Mouse (Mus musculus): Measurements from ENCODE around the gene Zfp276.
"Not testable (repeated sequence)": the region's sequence is repeated elsewhere in the genome, so short reads cannot be mapped to it uniquely, and the experiment has no call there.

The Zfp276 gene

DNA sequence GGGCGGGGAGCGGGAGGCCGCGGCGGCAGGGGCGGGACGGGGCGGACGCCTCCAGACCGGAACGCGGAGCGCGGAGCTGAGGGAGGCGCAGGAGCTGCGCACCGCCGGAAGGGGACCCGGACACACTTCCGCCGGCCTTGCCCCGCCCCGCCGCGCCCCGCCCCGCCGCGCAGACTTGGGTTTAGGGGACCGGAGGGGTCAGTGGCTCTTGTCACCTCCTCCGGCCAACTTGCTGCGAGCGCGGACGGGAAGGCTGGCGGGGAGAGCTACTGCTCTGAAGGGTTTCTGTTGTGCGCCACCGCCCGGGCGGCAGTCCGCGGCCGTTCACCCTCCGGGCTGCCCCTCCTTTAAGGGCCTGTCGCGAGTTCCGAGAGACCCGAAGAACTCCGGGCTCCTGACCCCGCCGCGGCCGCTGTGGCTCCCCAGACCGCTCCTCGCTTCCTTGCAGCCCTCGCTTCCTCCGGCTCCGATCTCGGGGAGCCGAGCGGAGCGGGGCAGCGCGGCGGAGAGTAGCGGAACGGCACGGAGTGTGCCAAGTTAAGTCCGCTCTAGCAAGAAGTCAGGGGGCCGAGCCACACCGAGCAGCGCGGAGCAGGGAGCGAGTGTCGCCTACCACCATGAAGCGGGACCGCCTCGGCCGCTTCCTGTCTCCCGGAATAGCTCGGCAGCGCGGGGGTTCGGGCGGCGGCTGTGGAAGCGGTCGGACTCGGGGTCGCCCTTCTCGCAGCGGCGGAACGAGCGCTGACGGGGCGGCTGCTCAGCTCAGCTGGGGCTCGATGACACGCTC, at the start of gene Zfp276, which contains the start of gene Vps9d1:
Zfp276 (plus strand) TSS at position 97 of the 787 bp plus-strand sequence.
Vps9d1 (minus strand) TSS at position 250 of the 787 bp plus-strand sequence.
- DNase-seq, result peak; percentile 82 to 84

DNA sequence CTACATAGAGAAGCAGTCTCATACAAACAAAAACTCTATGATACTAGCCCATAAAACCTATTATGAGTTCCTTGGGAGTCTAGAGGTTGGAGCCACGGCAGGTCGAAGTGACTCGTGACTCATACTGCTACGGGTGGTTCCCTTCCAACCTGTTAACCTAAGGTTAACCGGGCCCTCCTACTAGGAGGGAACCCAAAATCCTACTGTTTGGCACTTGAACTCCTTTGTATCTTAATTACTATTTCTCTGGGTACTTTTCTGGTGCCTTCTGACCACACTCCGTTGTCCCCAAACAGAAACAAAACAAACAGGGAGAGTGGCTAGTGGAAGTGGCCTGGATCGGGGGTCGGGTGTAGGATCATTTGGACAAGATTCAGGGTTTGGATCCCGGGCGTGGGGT, 42.1 kb upstream of the Zfp276 start:
- no peak for DNase-seq

DNA sequence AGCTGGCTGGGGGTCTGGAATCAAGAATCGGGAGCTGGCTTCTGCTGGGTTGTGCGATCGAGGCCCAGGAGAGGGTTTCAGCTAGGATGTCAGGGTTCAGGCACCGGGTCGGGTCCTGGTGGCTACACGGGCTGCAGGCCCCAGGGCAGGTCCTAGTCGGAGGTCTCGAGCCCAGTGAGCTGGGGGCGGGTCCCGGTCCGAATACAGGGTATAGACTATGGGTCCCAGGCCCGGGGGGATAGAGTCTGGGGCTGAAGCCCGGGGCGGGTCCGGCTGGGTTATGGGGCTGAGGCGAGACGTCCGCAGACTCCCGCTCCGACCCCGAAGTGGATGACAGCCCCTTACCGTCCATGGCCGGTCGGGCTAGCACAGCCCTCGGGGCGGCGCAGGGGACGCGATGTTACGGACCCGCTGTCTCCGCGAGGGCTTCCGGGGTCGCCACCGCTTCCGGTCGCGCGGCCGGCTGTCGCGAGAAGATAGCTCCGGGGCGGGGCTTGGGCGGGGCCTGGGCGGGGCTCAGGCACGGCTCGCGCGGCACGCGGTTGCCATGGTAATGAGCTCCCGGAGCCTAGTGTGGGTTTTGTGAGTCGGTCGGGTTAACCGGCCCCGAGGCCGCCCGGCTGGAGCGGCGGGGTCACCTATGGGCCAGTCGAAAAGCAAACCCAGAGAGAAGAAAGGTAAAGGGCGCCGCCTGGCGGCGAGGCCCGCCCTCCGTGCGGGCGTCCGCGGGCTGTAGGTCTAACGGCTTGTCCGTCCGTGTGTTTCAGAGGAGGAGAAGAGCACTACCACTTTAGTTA, 41.5 kb upstream of the Zfp276 start, which contains the start of the genes Chmp1a and Spata33:
Chmp1a (minus strand) TSS at position 443 of the 797 bp plus-strand sequence.
Spata33 (plus strand) TSS at position 512 of the 797 bp plus-strand sequence.
- peak; percentile 88 to 94 for DNase-seq

DNA sequence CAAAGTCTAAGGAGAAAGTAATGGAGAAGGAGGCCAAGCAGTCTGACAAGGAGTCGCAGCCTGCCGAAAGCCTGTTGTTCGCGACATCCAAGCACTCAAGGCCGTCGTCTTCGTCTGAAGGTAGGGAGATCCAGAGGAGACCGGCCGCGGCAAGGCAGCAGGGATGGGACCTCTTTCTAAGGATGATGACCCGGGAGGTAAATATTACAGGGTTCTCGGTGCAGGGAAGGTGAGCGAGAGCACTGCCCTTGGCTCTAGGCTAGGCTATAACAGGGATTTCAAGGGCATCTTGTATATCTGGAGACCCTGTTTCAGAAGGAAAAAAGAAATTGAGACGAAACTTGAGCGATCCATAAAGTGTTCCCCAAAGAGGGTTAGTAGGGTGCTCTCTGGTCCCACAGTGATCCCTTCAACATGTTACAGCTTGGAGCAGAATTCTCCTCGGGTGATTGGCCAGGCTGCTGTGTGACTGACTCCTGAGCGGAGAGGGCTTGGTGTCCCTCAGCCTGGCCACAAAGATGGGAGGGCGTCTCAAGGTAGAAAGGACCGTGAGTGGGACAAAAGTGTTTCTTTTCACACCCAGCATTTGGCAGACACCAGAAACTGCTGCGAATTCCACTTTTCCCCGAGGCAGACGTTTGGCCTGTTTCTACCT, 40.8 kb upstream of the Zfp276 start:
- DNase-seq, result no peak

DNA sequence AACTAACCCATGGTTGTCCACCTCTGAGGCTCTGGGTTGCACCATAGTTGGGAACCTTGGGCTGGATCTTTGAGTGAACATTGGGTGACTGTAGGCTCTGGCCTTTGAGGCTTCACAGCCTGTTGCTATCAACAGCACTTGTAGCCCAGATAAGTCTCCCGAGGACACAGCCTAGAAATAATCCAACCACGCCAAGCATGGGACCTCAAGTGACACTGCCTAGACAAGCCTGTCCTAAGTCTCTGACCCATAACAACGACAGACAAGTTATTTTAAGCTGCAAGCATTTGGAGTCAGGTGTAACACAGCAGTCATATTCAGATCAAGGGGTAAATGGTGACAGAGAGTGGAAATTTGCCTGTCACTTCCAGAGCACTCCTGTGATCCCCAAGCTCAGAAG, 38.6 kb upstream of the Zfp276 start:
- DNase-seq, result no peak

DNA sequence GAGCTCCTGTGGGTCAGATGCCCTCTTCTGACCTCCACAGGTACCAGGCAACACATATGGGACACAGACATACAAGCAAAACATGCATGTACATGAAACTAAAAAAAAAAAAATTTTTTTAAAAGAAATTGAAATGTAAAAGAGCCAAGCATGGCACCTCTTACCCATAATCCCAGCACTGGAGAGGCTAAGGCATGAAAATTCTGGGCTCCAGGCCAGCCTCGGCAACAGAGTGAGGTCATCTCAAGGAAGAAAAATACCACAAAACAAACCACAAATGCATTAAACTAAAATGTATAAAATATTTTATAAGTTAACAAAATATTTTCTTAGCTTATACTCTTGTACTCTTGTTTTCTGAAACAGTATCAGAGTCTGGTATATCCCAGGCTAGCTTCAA, 33.1 kb upstream of the Zfp276 start:
- DNase-seq, result no peak

DNA sequence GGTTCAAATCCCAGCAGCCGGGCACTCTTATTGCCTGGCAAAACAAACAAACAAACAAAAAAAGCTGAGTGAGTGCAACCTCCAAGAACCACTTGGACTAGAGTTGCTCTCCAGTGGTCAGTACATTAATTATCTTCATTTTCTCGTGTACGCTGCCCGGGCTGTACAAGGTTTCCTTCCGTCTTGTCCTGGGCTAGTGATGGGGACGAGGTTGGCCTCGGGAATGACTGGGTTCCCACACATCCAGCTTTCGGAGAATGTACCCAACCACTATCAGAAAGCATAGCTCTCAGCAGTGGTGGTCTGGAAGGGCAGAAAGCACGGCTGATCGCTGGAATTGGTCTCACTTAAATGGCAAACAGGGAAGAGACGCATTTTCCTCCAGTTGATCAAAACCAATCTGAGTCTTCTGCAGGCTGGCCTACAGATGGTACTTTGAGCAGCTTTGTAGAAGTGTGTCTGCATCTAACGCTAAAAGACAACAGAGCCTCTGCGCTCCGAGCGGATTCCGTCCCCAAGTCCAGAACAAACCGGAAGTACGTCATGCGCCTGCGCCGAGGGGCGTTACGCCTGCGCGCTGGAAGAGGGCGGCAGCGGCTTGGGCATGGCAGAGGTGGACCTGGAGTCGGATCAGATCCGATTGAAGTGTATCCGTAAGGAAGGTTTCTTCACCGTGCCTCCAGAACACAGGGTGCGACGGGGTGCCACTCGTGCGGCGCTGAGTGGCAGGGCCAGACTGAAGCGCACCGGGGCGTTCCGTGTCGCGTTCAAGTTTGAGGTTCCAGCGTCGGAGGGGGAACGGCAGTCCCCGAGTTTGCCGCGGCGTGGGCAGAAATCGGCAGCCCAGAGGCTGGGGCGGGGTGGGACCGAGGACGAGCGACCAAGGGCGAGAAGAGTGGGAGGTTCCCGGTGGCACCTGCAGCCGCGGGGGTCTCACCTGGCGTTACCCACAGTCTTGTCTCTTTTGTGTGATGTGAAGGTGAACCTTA, 29.4 kb upstream of the Zfp276 start, which contains the start of gene Cdk10:
Cdk10 (plus strand) TSS at position 565 of the 989 bp plus-strand sequence.
- DNase-seq, result peak; percentile 93 to 95

DNA sequence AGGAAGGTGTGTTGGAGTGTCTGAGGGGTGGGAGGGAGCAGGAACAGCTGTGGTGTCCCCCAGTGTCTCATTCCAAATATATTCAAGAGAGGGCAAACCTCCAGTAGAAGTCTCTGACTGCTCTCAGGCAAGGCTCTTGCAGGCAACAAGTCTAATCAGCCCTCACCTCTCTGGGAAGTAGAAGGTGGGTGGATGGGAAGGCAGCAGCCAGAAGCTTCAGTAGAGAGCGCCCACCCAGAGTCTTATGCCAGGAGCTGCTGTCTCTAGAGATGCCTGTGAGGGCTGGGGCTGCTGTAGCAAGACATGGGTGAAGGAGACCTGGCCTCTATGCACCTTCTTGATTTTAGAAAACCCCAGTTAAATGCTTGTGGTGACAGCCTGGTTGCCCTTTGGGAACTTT, 25.6 kb upstream of the Zfp276 start:
- DNase-seq, result no peak

DNA sequence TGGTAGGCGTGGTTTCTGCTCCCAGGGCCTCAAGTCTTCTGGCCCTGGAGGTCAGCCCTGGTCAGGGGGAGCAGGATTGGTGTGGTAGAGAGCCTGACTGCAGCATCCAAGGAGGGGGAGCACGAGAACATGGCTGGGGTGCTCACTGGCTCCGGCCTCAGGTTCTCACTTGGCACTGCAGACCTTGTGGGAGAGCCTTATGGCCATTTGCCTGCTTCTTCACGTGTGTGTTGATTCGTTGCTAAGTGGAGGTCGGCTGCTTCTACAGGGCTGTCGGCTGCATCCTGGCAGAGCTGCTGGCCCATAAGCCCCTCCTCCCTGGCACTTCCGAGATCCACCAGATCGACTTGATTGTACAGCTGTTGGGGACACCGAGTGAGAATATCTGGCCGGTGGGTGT, 23.7 kb upstream of the Zfp276 start:
- not testable (repeated sequence) for DNase-seq

DNA sequence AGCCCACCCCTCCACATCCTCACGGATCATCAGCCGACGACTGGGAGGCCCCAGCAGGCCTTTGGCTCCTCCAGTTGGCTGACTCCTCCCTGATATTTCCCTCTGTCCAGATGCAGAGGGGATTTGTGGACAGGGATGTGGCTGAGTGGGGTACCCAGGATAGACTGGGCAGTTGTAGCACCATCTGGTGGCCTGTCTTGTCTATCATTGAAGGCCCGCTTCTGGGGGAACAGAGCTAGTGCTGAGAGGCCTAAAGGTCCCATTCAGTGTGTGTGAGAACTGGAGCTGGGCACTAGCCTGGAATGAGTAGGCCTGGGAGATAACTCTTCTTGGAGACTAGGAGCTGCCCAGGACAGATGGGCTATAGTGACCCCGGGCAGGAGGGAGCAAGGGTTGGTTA, 22.3 kb upstream of the Zfp276 start:
- no peak for DNase-seq

DNA sequence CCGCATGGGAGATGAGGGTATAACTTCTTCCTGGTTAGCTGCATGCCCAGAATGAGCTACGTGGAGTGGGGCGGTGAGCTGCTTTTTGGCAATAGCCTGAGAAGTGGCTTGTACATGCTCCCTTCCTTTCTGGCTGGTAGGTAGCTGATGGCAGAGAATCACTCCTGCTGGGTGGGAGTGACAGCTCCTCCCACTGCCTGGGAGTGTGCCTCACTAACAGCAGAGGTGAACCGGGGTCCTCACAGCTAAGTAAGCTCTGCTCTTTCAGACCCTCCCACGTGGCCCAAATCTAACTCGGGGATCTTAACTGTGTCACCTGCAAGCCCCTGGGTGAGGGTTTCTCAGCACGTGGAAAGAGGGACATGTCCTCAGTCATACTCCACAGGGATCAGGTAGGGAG, 21.4 kb upstream of the Zfp276 start:
- no peak for DNase-seq

DNA sequence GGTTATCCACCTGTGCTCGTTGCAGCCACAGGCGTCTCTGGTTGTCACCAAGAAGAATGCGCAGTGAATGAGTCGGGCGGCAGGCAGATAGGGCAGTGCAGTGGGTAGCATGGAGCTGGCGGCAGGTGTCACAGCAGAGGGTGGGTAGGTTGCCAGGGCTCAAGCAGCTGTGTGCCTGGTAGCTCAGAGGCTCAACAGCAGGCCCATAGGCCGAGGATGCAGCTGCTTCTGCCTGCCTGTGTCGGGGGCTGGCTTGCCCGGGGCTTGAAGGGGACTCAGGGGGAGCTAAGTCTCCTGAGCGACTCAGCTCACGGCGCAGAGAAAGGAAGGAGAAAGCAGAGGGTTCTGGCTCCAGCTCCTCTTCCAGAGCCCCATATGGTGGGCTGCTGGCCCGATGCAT, 20.7 kb upstream of the Zfp276 start:
- no peak for DNase-seq

DNA sequence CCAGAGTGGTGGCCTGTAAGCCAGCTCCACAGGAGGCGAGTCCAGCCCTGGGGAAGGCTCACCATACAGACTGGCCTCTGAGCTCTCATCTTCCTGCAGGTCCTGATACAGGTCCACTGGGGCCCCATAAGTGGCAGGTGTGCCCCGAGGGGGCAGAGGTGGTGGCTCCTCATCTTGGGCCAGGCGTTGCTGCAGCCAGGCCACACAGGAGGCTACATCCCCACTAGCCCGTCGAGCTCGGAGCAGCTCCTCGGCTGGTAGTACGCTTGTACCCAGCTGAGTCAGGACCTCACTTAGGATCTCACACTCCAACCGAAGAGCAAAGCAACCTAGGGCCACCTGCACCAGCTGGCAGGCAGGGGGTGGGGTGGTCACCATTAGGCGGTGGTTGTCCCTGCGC, 20.2 kb upstream of the Zfp276 start:
- DNase-seq, result no peak

DNA sequence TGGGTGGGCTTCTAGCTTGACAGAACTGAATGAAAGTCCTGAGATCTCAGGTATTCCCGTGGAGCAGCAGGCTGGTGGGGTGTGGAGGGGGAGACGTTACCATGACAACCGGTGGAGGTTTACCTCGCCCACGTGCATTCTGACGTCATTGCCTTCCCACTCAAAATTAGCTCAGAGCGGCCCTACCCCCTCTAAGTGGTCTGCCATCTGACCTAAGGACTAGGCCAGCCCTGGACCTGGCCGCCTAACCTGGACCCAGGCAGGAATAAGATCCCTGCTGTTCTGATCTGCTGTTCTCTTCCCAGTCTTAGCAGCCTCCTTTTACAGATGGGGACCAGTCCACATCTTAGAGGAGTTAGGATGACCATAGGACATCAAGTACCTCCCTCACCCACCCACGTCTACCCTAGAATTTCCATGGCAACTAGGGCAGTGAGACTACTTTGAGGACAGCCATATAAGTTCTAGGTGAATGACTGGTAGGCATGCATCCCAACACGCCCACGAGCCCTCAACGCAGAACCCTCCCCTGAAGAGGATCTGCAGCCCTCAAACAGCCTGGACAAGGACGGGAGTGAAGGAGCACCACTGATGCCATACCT, 19.0 kb upstream of the Zfp276 start:
- DNase-seq, result no peak

DNA sequence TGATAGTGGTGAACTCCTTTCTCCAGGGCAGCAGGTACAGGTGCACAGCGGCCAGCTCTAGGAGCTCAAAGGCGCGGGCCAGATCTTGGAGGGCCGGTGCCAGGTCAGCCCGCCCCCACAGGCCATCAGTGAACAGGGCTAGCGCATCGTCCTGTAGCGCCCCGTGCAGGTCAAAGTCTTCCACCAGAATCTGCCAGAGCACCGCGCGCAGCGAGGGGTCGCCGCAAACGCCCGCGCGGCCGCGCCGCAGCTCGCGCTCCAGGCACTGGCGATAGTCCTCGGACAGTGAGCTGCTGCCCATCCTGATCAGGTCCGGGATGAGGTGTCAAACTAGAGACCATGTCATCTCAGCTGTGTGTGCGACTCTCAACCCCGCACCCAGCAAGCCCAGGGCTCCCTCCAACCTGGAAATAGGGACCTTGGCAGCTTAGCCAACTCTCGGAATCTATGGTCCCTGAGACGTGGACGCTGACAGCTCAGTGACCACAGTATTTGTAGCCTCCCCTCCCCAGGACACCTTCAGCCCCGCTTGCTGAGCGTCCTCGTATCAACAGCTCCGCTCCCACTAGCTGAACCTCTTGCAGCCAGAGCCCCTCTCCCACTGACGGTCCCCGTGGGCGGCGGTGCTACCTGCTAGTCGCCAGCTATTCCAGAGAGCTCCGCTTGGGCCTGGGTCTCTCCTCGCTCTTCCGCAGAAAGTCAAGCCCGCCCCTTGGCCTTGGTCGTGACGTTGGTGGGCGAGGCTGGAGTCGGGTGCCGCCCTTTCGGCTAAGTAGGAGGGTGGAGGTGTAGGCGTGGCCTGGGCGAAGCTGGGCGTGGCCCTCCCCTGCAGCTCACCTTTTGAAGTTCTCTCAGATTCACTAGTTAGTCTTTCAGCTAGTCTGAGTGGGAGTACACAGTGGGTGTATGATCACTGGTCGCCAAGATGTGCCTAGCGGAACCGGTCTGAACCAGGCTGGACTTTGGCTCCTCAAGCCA, 18.2 kb upstream of the Zfp276 start, which contains the start of gene Spata2l:
Spata2l (minus strand) TSS at position 714 of the 978 bp plus-strand sequence.
- DNase-seq, result peak; percentile 89 to 90

DNA sequence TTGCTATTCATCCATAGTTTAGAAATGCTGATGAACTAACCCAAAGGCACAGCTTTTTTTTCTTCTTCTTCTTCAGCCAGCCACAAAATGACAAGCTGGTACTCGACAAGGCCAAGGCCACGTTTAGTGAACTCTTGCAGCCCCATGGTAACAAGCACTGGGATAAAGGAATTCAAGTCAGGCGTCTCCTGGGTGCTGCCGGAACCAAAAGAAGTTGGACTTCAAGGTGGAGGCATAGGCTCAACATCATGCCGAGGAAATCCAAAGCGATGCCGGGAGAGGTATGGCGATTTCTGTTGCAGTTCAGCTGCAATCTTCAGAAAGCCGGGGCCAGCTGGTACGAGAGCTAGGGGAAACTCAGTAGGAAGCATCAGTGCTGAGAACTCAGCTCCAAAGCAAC, 14.6 kb upstream of the Zfp276 start:
- no peak for DNase-seq

DNA sequence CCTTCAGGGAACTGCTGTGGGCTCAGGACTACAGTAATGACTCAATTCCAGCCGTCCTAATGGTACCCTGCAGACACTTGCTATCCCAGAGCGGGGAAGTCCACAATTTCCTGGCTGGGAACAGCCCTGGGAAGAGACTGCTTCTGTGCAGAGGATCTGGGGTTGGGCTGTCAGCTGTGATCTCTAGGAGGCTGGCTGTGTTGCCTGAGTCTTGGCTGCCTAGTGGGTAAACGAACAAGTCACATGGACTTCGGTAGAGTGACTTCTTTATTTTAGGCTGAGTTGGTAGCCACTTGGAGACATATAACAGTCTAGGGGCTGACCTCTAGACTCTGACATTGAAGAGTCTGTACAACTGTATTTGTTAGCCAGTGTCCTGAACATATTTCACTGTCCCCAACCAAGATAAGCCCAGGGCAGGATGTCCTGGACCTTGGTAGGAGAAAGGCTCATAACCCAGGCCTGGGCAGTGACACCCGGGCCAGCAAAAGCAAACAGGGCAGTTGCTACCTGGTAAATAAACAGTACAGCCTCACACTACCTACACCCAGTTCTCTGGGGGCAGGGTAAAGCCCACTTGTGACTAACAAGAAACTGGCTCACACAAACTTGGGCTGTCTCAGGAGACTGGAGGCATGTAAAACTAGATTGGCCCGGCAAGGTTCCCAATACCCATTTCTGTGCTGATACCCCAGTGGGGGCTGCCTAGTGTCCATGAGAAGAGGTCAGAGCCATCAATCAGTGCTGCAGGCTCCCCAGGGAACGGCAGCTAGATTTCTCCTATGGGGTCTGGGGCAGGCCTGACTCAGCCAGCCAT, 11.7 kb upstream of the Zfp276 start:
- no peak for DNase-seq

DNA sequence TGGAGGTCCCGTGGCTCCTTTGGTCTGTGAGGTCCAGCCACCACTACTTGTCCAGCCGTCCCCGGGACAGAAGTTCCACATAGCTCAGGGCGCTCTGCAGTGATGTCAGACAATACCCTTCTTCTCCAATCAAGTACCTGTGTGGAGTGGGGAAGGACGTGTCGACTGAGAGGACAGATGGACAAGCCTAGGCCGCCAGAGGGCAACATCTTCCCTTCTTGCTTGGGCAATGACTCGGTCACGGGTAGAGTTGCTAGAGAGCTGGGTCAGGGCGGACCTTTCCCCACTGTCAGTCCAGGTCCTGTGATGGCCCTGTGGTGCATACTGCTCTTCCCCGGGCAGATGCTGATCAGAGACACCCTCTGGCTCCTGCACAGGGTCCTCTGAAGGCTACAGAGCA, 10.9 kb upstream of the Zfp276 start:
- no peak for DNase-seq

DNA sequence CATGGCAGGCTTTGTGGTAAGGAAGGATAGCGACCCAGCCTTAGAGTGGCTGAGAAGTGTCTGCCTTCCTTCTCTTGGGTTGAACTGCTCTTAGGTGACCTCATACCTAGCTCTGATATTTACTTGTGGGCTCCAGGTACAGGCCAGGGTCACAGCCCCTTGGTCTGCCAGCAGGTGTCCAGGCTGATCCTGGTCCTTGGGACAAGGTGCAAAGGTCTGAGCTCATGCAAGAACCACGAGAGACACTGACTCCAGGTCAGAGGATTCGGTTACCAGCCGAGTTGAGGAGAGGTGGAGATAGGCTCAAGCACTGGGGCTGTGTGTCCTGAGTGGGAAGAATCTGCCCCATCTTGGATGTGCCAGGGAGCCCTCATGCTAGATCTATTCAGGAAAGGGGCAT, 9.6 kb upstream of the Zfp276 start:
- DNase-seq, result no peak
